Mouse (Mus musculus) embryonic facial prominence, embryonic 13.5 days (tissue): ENCODE results near the gene Fthl17e. TPM values are rescaled to one million over a fixed set of nuclear protein-coding genes. Genes with fewer than 3 reads are reported as not detected.
"Not testable (repeated sequence)": the region's sequence is repeated elsewhere in the genome, so short reads cannot be mapped to it uniquely, and the experiment has no call there.

Source experiments
- ATAC-seq: fragments of 200-750 bp; cut with Nextera tagmentation; 2 replicates; pipeline ENCODE4 v1.8.0; 2017; ENCODE audit warnings: low read depth; ENCODE audit not compliant: insufficient number of reproducible peaks, insufficient read depth, low FRiP score, low TSS enrichment
- H3K27ac ChIP-seq: fragments of 300-500 bp; sonication (generic); 2 replicates; pipeline ENCODE4 v1.5.1; 2015; ENCODE audit warnings: moderate library complexity, mild to moderate bottlenecking, inconsistent platforms
- H3K27me3 ChIP-seq: fragments of 300-500 bp; sonication (generic); 2 replicates; pipeline ENCODE4 v1.6.1; 2015; ENCODE audit warnings: mild to moderate bottlenecking, inconsistent platforms
- H3K36me3 ChIP-seq: fragments of 300-500 bp; sonication (generic); 2 replicates; pipeline ENCODE4 v1.6.1; 2015; ENCODE audit warnings: mild to moderate bottlenecking, inconsistent platforms
- H3K4me1 ChIP-seq: fragments of 300-500 bp; sonication (generic); 2 replicates; pipeline ENCODE4 v1.6.1; 2015; ENCODE audit warnings: inconsistent platforms
- H3K4me2 ChIP-seq: fragments of 300-500 bp; sonication (generic); 2 replicates; pipeline ENCODE4 v1.6.1; 2015; ENCODE audit warnings: moderate library complexity, mild to moderate bottlenecking, inconsistent platforms
- H3K4me3 ChIP-seq: fragments of 300-500 bp; sonication (generic); 2 replicates; pipeline ENCODE4 v1.5.1; 2015; ENCODE audit warnings: mild to moderate bottlenecking, inconsistent platforms
- H3K9ac ChIP-seq: fragments of 300-500 bp; sonication (generic); 2 replicates; pipeline ENCODE4 v1.6.1; 2015; ENCODE audit warnings: mild to moderate bottlenecking, inconsistent platforms
- H3K9me3 ChIP-seq: fragments of 300-500 bp; sonication (generic); 2 replicates; pipeline ENCODE4 v1.6.1; 2016; ENCODE audit warnings: inconsistent platforms
- WGBS: fragments of 180-500 bp; shearing (Covaris S2); methylation state at CpG from one replicate; pipeline ENCODE4 v1.1.7; 2015; ENCODE audit warnings: mixed read lengths; 5-methylcytosine and 5-hydroxymethylcytosine counted together
- polyA plus RNA-seq: library from polyadenylated mRNA; unstranded; fragments of >200 nt; fragmentation: Nextera tagmentation; extraction: Ambion mirVana; gene quantifications from 2 replicates; pipeline ENCODE4 v1.2.1, GENCODE M21; 2015

The Fthl17e gene
- not detected in 2 replicates for polyA plus RNA-seq

DNA sequence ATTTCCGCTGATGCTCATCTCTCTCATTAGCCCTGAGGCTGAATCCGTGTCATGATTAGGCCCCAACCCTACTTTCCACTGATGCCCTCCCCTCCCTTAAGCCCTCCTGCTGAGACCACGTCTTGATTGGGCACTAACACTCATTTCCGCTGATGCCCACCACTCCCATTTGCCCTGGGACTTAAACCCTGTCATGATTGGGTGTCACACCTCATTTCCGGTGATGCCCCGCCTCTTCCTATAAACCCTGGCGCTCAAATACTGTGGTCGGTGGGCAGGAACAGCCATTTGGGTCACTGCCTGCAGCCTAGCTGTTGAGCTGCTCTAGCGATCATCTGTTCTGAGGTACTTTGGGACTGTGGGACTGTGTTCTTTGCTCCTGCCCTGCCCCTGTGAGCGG is at the start of gene Fthl17e:
Gene Fthl17e (plus strand): TSS at position 301 of the 400 bp plus-strand sequence.
- not testable (repeated sequence) for ATAC-seq

DNA sequence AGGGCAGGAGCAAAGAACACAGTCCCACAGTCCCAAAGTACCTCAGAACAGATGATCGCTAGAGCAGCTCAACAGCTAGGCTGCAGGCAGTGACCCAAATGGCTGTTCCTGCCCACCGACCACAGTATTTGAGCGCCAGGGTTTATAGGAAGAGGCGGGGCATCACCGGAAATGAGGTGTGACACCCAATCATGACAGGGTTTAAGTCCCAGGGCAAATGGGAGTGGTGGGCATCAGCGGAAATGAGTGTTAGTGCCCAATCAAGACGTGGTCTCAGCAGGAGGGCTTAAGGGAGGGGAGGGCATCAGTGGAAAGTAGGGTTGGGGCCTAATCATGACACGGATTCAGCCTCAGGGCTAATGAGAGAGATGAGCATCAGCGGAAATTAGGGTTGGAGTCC is 46.6 kb upstream of the Fthl17e start, which contains the start of gene Fthl17d:
Gene Fthl17d (minus strand): TSS at position 101 of the 400 bp plus-strand sequence.
- H3K4me2 ChIP-seq, H3K9me3 ChIP-seq, H3K4me3 ChIP-seq, H3K27me3 ChIP-seq, ATAC-seq, H3K27ac ChIP-seq, H3K9ac ChIP-seq, H3K36me3 ChIP-seq, H3K4me1 ChIP-seq: not testable (repeated sequence)
- WGBS = no CpG with 5 or more reads among the region's 9 CpGs

More for the DNA sequence above, at the start of gene Fthl17e:
- H3K4me3 ChIP-seq, H3K4me2 ChIP-seq, H3K9me3 ChIP-seq, H3K36me3 ChIP-seq, H3K9ac ChIP-seq, H3K4me1 ChIP-seq, H3K27me3 ChIP-seq, H3K27ac ChIP-seq: not testable (repeated sequence)
- 100% methylated on average over 1 of the region's 10 CpGs for WGBS

DNA sequence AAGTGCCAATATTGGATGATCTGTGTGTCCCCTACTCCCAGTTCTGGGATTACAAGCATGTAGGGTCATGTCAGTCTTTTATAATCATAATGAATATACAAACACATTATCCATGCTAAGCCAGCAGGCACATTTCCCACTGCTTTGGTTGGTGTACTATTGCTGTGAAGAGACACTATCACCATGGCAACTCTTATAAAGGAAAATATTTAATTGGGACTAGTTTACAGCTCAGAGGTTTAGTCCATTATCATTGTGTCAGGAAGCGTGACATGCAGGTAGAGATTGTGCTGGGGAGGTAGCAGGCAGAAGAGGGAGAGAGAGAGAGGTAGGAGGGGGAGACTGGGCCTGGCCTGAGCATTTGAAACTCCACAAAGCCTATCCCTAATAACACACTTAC is 17.2 kb upstream of the Fthl17e start:
- no peak for ATAC-seq
- H3K27me3 ChIP-seq = no peaks in the 10 kb centered on the region
- H3K27ac ChIP-seq = no peak overlapping the region
- WGBS = 50% methylated on average over 1 of the region's 1 CpGs
- no peaks in the 10 kb centered on the region for H3K4me1 ChIP-seq
- H3K9me3 ChIP-seq = no peaks in the 10 kb centered on the region
- no peak overlapping the region for H3K9ac ChIP-seq
- no peak overlapping the region for H3K4me2 ChIP-seq
- no peaks in the 10 kb centered on the region for H3K36me3 ChIP-seq
- no peak overlapping the region for H3K4me3 ChIP-seq

DNA sequence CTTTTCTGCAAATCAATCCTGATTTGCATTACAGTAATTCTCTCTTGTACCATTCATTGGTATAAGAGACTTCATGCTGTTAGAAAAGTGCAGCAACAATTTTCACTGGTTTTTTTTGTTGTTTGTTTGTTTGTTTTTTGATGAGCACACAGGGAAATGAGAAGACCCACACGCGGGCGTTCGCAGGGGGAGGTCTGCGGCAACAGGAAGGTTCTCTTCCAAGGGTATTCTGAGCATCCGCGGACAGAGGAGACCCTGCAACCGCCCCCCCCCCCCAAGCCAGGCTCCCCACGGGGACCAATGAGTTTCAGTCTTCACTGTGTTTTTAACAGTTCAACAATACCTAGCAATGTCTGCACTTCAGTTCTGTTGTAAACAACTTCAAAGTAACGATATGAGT is 13.8 kb upstream of the Fthl17e start:
- Histone ChIP-seq H3K4me1 (no peaks in the 10 kb centered on the region), H3K9ac (no peak overlapping the region), H3K36me3 (no peaks in the 10 kb centered on the region), H3K27ac (no peak overlapping the region), H3K4me2 (no peak overlapping the region), H3K27me3 (no peaks in the 10 kb centered on the region), H3K9me3 (no peaks in the 10 kb centered on the region), H3K4me3 (no peak overlapping the region)
- WGBS = 60% methylated on average over 10 of the region's 10 CpGs
- ATAC-seq = no peak

DNA sequence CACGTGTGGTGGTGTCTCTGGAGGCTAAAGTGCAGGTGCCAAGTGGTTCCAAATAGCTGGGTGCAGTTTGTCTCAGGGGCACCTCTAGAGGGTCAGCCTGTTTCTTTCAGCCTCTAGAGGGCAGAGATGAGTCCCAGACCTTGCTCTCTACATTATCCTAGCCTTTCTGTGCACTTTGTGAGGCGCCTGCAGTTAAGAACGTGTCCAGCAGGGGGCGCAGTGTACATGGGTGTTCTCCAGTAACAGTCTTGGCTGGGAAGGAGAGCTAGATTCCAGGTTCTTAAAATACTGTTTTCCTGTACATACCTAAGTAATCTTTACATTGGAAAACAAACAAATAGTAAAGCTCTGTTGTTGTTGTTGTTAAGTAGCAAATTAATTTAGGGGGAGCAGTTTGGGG is 8.3 kb downstream of the Fthl17e start:
- not testable (repeated sequence) for H3K36me3 ChIP-seq, H3K27me3 ChIP-seq, H3K4me3 ChIP-seq, H3K4me1 ChIP-seq, H3K9ac ChIP-seq, H3K4me2 ChIP-seq, H3K9me3 ChIP-seq, ATAC-seq, H3K27ac ChIP-seq
- 37% methylated on average over 3 of the region's 4 CpGs for WGBS

DNA sequence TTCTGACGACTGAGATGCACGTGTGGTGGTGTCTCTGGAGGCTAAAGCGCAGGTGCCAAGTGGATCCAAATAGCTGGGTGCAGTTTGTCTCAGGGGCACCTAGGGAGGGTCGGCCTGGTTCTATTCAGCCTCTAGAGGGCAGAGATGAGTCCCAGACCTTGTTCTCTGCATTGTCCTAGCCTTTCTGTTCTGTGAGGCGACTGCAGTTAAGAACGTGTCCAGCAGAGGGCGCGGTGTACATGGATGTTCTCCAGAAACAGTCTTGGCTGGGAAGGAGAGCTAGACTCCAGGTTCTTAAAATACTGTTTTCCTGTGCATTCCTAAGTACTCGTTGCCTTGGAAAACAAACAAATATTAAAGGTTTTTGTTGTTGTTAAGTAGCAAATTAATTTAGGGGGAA is 27.7 kb downstream of the Fthl17e start:
- 27% methylated on average over 9 of the region's 9 CpGs for whole genome bisulfite sequencing
- H3K27ac ChIP-seq, H3K4me1 ChIP-seq, H3K4me3 ChIP-seq, H3K36me3 ChIP-seq, H3K9me3 ChIP-seq, H3K27me3 ChIP-seq, H3K4me2 ChIP-seq, H3K9ac ChIP-seq, ATAC-seq: not testable (repeated sequence)

DNA sequence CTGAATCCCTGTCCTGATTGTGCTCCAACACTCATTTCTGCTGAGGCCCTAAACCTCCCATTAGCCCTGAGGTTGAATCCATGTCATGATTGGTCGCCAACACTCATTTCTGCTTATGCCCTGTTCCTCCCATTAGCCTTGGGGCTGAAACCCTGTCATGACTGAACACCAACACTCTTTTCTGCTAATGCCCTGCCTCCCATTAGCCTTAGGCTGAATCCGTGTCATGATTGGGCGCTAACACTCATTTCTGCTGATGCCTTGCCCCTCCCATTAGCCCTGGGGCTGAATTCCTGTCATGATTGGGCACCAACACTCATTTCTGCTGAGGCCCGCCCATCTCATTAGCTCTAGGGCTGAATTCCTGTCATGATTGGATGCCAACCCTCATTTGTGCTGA is 28.8 kb downstream of the Fthl17e start:
- no peaks in the 10 kb centered on the region for H3K4me1 ChIP-seq
- no peak overlapping the region for H3K27ac ChIP-seq
- no peaks in the 10 kb centered on the region for H3K36me3 ChIP-seq
- no peak overlapping the region for H3K9ac ChIP-seq
- H3K4me3 ChIP-seq = no peak overlapping the region
- no peak for ATAC-seq
- 83% methylated on average over 4 of the region's 4 CpGs for WGBS
- no peaks in the 10 kb centered on the region for H3K9me3 ChIP-seq
- no peak overlapping the region for H3K4me2 ChIP-seq
- H3K27me3 ChIP-seq = no peaks in the 10 kb centered on the region

DNA sequence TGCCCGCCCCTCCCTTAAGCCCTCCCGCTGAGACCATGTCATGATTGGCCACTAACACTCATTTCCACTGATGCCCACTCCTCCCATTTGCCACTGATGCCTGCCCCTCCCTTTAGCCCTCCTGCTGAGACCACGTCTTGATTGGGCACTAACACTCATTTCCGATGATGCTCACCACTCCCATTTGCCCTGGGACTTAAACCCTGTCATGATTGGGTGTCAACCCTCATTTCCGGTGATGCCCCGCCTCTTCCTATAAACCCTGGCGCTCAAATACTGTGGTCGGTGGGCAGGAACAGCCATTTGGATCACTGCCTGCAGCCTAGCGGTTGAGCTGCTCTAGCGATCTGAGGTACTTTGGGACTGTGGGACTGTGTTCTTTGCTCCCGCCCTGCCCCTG is 29.4 kb downstream of the Fthl17e start, which contains the start of gene Fthl17f:
Gene Fthl17f (plus strand): TSS at position 301 of the 400 bp plus-strand sequence.
- not testable (repeated sequence) for H3K4me2 ChIP-seq, H3K4me1 ChIP-seq, ATAC-seq, H3K27me3 ChIP-seq, H3K36me3 ChIP-seq, H3K9ac ChIP-seq, H3K4me3 ChIP-seq, H3K27ac ChIP-seq, H3K9me3 ChIP-seq
- WGBS = 85% methylated on average over 11 of the region's 11 CpGs

DNA sequence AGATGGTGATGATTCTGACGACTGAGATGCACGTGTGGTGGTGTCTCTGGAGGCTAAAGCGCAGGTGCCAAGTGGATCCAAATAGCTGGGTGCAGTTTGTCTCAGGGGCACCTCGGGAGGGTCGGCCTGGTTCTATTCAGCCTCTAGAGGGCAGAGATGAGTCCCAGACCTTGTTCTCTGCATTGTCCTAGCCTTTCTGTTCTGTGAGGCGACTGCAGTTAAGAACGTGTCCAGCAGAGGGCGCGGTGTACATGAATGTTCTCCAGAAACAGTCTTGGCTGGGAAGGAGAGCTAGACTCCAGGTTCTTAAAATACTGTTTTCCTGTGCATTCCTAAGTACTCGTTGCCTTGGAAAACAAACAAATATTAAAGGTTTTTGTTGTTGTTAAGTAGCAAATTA is 44.4 kb downstream of the Fthl17e start:
- WGBS = 24% methylated on average over 10 of the region's 10 CpGs
- H3K4me2 ChIP-seq, H3K4me3 ChIP-seq, H3K9ac ChIP-seq, H3K4me1 ChIP-seq, H3K36me3 ChIP-seq, H3K9me3 ChIP-seq, ATAC-seq, H3K27me3 ChIP-seq, H3K27ac ChIP-seq: not testable (repeated sequence)

Other genes starting within 250 kb of the Fthl17e start
- gene Ssxb5, start 229.8 kb upstream of the Fthl17e start, polyA plus RNA-seq = not detected in 2 replicates
- not detected in 2 replicates for gene Gm6592, start 189.5 kb upstream of the Fthl17e start, polyA plus RNA-seq
- gene Gm5751, start 159.2 kb upstream of the Fthl17e start, polyA plus RNA-seq = not detected in 2 replicates
- gene B630019K06Rik, start 141.1 kb upstream of the Fthl17e start, polyA plus RNA-seq = 4.8 and 5.5 TPM in 2 replicates
- not detected in 2 replicates for gene Fthl17b, start 70.5 kb upstream of the Fthl17e start, polyA plus RNA-seq
- gene Fthl17c, start 56.9 kb upstream of the Fthl17e start, polyA plus RNA-seq = not detected in 2 replicates
- not detected in 2 replicates for gene Fthl17d, start 46.7 kb upstream of the Fthl17e start, polyA plus RNA-seq
- gene Fthl17f, start 29.5 kb downstream of the Fthl17e start, polyA plus RNA-seq = not detected in 2 replicates
- not detected in 2 replicates for gene 4930402K13Rik, start 71.1 kb downstream of the Fthl17e start, polyA plus RNA-seq
- gene Lancl3, start 166.4 kb downstream of the Fthl17e start, polyA plus RNA-seq = 1.1 and 2.0 TPM in 2 replicates
- not detected in 2 replicates for gene Gm14862, start 223.4 kb downstream of the Fthl17e start, polyA plus RNA-seq
- 1.0 and 1.4 TPM in 2 replicates for gene Xk, start 239.3 kb downstream of the Fthl17e start, polyA plus RNA-seq